Mouse (Mus musculus) ES-E14 (cell line): ENCODE measurements around the gene Rnase4. TPM values are rescaled to one million over a fixed set of nuclear protein-coding genes. Genes with fewer than 3 reads are reported as not detected.

Experiments
- DNase-seq: peaks from one replicate; pipeline ENCODE4 v3.0.0-alpha.2; 2013; ENCODE audit warnings: low read depth, low spot score
- H3K27ac ChIP-seq: 2 replicates; pipeline ENCODE4 v1.5.1; 2012; ENCODE audit warnings: low read depth, mild to moderate bottlenecking, low read length, moderate library complexity, mixed read lengths; ENCODE audit not compliant: poor library complexity, insufficient read depth, severe bottlenecking
- H3K36me3 ChIP-seq: 2 replicates; pipeline ENCODE4 v1.6.1; 2012; ENCODE audit warnings: mild to moderate bottlenecking, low read length, moderate library complexity, mixed read lengths; ENCODE audit not compliant: control insufficient read depth, poor library complexity, insufficient read depth, severe bottlenecking
- H3K4me1 ChIP-seq, 2 experiments: fragments of 150-350 bp in 1 of 2; sonication (generic) in 1 of 2; 2 replicates each; pipeline ENCODE4 v1.6.1; 2012; ENCODE audit warnings: low read length in 2 of 2, mild to moderate bottlenecking in 1 of 2, mixed read lengths in 1 of 2; ENCODE audit not compliant: control insufficient read depth in 2 of 2, insufficient read depth in 2 of 2, poor library complexity in 1 of 2
- H3K4me3 ChIP-seq, 2 experiments: fragments of 150-350 bp in 1 of 2; sonication (generic) in 1 of 2; 2 replicates each; pipeline ENCODE4 v1.5.1; 2012; ENCODE audit warnings: low read length in 2 of 2, low read depth in 1 of 2, mild to moderate bottlenecking in 1 of 2, mixed read lengths in 1 of 2; ENCODE audit not compliant: insufficient read depth in 1 of 2, poor library complexity in 1 of 2, severe bottlenecking in 1 of 2
- H3K9ac ChIP-seq: 2 replicates; pipeline ENCODE4 v1.6.1; 2012; ENCODE audit warnings: low read depth, mild to moderate bottlenecking, low read length, mixed read lengths; ENCODE audit not compliant: poor library complexity, insufficient read depth, severe bottlenecking
- H3K9me3 ChIP-seq: fragments of 150-350 bp; sonication (generic); 2 replicates; pipeline ENCODE4 v1.6.1; 2012; ENCODE audit warnings: low read depth, mild to moderate bottlenecking, low read length; ENCODE audit not compliant: control insufficient read depth, insufficient read depth
- CHD2 ChIP-seq: IDR thresholded peaks from 2 replicates; pipeline ENCODE4 v1.6.1; 2014; ENCODE audit warnings: mild to moderate bottlenecking, low read depth, low read length, inconsistent platforms
- HCFC1 ChIP-seq: IDR thresholded peaks from 2 replicates; pipeline ENCODE4 v1.6.1; 2012; ENCODE audit warnings: low read length, inconsistent platforms, borderline replicate concordance; ENCODE audit not compliant: insufficient read depth
- MAFK ChIP-seq: IDR thresholded peaks from 2 replicates; pipeline ENCODE4 v1.6.1; 2014; ENCODE audit warnings: mild to moderate bottlenecking, low read depth, low read length, inconsistent platforms; ENCODE audit not compliant: insufficient read depth
- ZC3H11A ChIP-seq: IDR thresholded peaks from 2 replicates; pipeline ENCODE4 v1.6.1; 2012; ENCODE audit warnings: low read depth, mild to moderate bottlenecking, inconsistent platforms, low read length, borderline replicate concordance
- ZNF384 ChIP-seq: IDR thresholded peaks from 2 replicates; pipeline ENCODE4 v1.6.1; 2012; ENCODE audit warnings: low read depth, low read length, inconsistent platforms
- in situ Hi-C, 2 experiments: fragments of 600-800 bp; cut with MboI; formaldehyde crosslinking; loops; one replicate each; pipeline ENCODE4 v1.15.1; 2025; ENCODE audit warnings: low sequenced_read_pairs in 2 of 2, inconsistent platforms in 1 of 2; ENCODE audit not compliant: unreplicated experiment in 2 of 2
- total RNA-seq: library from RNA; depleted of rRNA; stranded (reverse); fragments of 300-350 nt; gene quantifications from 2 replicates; pipeline ENCODE4 v1.2.3, GENCODE M21; 2012

Gene Rnase4
- total RNA-seq, 1 experiment: 2.5 TPM

DNA sequence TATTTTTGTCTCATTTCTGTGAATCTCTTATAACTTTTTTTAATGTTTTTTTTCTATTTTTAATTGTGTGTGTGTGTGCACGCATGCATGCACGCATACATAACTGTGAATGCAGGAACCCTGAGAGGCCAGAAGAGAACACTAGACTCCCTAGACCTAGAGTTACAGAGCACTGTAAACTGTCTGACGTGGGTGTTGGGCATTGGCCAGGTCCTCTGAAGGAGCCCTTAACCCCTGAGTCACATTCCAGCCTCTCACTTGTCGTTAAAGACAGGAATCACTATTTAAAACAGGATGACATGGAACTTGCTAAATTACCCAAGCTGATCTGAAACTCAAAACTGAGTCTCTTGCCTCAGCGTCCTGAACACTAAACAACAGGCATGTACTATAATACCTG lies 38.9 kb upstream of the Rnase4 start:
- H3K4me1 ChIP-seq: peaks cover 2 to 5% of the 10 kb centered on the region in 2 experiments; a peak in 1 of 4 replicates
- H3K9me3 ChIP-seq: no peaks in the 10 kb centered on the region
- H3K36me3 ChIP-seq: no peaks in the 10 kb centered on the region
- H3K4me3 ChIP-seq: no peak overlapping the region
- no peak for DNase-seq
- H3K9ac ChIP-seq: no peak overlapping the region
- H3K27ac ChIP-seq: no peak overlapping the region
- in situ Hi-C loops: loop anchor here in 1 of 2 experiments (25.0 kb wide), 1 partner anchor 215 kb away; no protein-coding TSS in a partner anchor
- TF ChIP-seq ZC3H11A (no peak), MAFK (no peak), HCFC1 (no peak), ZNF384 (no peak), CHD2 (no peak)

GRCm38 (mm10) chr14:51053176-51053575 lies 37.7 kb upstream of the Rnase4 start:
- Histone ChIP-seq H3K36me3 (no peaks in the 10 kb centered on the region), H3K4me1 (peaks cover 2 to 8% of the 10 kb centered on the region in 2 experiments; a peak in 1 of 4 replicates), H3K9me3 (no peaks in the 10 kb centered on the region), H3K4me3 (no peak overlapping the region), H3K27ac (no peak overlapping the region), H3K9ac (no peak overlapping the region)
- no peak for DNase-seq
- in situ Hi-C loops: loop anchor here in 1 of 2 experiments (25.0 kb wide), 1 partner anchor 216 kb away; no protein-coding TSS in a partner anchor
- TF ChIP-seq ZC3H11A (no peak), HCFC1 (no peak), ZNF384 (no peak), CHD2 (no peak), MAFK (no peak)

DNA sequence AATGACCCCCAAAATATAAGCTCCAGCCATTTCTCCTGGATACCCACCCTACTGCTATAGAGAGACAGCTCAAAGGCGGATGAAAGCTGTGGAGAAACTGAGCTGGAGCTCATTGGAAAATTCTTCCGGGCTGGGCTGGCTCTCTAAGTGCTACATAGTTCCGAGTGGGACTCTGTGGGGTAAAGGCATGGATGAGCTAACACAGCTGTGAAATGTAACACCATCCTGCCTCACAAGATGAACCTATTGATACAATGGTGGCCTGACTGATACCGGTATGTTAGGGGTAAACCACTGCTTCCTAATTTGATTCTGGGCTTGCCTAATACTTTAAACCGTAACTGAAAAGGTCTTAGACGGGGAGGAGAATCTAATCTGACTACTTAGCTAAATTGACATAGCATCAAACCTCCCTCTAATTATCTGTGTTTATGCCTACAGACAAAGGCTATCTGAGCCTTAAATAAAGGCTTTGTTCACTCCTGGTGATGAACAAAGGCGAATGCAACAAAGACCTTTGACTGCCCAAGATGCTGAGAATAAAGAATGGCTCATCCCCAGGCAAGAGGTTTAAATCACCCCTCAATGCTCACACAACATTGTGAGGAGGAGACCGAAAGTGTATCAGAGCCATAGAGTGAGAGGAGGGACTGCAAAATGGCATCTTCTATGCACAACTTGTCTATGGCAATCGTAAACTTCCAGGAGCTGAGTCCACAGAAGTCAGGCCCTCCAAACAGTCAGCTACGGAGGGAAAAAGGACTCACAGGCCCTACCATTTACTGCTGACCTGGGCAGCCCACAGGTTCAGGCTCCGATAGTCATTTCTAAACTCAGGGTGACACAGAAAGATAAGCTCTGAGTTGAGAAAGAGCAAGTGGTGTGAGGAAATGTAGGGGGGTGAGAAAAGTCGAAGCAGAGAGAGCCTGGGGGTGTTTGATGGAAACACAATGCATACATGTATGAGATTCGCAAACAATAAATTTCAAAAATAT lies 36.3 kb upstream of the Rnase4 start:
- in situ Hi-C loops: loop anchor here in 1 of 2 experiments (25.0 kb wide), 1 partner anchor 217 kb away; no protein-coding TSS in a partner anchor
- Histone ChIP-seq H3K36me3 (no peaks in the 10 kb centered on the region), H3K9me3 (no peaks in the 10 kb centered on the region), H3K27ac (no peak overlapping the region), H3K9ac (no peak overlapping the region), H3K4me3 (no peak overlapping the region), H3K4me1 (peaks cover 2 to 10% of the 10 kb centered on the region in 2 experiments; a peak in 1 of 4 replicates)
- DNase-seq: no peak
- TF ChIP-seq ZNF384 (no peak), MAFK (no peak), CHD2 (no peak)

DNA sequence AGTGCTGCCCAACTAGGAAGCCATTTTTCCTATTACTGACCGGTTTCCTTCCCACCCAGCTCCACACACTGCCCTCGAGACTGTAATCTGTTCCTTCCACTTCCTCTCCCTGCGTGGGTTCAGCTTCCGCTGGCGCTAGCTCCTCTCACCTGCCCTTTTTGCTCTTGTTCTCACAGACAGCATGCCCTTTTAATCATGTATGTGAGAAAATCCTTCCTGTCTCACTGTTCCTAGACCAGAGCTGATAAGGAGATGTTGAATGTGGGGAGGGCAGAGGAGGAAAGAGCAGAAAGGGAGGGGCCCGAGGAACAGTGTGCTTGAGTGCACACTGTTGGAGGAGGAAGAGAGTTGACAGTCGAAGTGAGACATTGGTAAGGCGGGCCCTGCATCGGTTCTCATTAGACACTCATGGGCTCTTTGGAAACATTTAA lies 33.5 kb upstream of the Rnase4 start, which contains the start of gene Rnase12:
Gene Rnase12, minus strand, starts transcription at position 261 of the 431 bp plus-strand sequence.
- no peak for TF ChIP-seq ZC3H11A
- TF ChIP-seq CHD2: no peak
- no peak for TF ChIP-seq HCFC1
- no peak for TF ChIP-seq MAFK
- no peak for TF ChIP-seq ZNF384
- no peak within 1 kb of the TSS; a peak in 1 of 4 replicates for H3K4me3 ChIP-seq
- H3K9me3 ChIP-seq: no peaks in the 10 kb centered on the region
- H3K27ac ChIP-seq: no peak within 1 kb of the TSS
- no peak for DNase-seq
- in situ Hi-C loops: loop anchor here in 1 of 2 experiments (25.0 kb wide), 1 partner anchor 220 kb away; no protein-coding TSS in a partner anchor
- H3K9ac ChIP-seq: no peak within 1 kb of the TSS
- H3K4me1 ChIP-seq: peaks cover 2 to 10% of the 10 kb centered on the region in 2 experiments; a peak in 1 of 4 replicates
- no peaks in the 10 kb centered on the region for H3K36me3 ChIP-seq
